Mouse (Mus musculus): ENCODE results near the gene Hoxa2.

Hoxa2 gene

GRCm38 (mm10) chr6:52164626-52165440 is at the start of gene Hoxa2:
Gene Hoxa2, minus strand, starts transcription at chr6:52164831.
- in situ Hi-C loops (cut with MboI, MseI): no loop called here

DNA sequence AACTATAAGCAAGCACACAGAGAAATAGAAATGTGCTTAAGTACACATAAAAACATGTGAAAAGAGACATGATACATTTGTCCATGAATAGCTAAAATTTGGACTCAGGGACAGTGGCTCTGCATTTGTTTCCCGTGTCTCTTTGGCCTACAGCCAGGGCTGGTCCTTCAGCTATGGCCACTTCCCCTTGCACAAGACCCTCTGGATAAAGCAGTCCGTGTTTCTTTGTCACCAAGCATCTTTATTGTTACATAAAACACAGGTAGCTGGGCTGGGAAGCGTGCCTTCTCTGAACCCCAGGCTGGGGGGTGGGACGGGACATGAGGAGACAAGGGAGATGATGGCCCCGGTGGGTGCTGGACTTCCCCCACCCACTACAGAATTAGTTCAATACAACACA is 49.6 kb upstream of the Hoxa2 start:
- in situ Hi-C loops (cut with MboI, MseI): no loop called here

DNA sequence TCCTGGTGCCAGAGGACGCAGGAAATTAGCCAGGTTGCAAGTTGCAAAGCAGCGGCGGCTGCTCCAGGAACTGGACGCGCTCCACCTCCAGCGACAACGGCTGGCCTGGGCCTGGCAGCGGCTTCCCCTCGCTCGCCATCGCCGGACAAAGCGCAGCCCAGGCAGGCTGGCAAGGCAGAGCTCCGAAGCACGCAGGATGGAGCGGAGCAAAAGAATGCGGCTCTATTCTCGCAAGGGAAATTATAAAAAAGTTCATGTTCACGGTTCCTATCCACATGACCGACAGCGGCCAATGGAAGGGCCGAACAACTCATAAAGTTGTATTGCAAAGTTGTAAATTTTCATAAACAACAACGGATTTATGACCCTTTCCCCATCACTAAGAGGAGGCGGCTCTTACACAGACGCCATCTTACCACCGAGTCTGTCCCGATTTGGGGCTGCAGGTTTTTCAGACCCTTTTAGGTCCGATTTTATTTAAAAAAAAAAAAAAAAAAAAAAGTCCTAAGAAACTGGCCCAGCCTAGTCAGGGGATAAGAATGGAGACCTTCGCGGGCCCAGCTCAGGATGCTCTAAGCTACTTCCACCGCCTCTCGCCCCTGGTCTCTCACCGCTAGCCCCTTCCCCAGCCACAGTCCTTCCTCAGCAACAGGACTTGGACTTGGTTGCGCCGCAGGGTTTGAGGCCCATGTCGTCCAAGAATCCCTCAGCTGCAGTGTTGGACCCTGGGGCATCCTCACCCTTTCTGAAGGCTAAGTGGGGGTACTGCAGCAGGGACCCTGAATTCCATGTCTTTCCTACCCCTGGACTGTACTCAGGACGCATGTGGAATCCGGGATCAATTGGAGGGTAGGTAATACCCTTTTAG is 48.7 kb upstream of the Hoxa2 start, which contains the start of the genes Hoxa3 and Gm28308:
Hoxa3 (minus strand) TSS at position 218 of the 868 bp plus-strand sequence.
Gm28308 (minus strand) TSS at position 221 of the 868 bp plus-strand sequence.
- in situ Hi-C loops (cut with MboI, MseI): no loop called here

- in situ Hi-C loops (cut with MboI, MseI): no loop called here
Observed at GRCm38 (mm10) chr6:52212556-52213118, 48.0 kb upstream of the Hoxa2 start.

DNA sequence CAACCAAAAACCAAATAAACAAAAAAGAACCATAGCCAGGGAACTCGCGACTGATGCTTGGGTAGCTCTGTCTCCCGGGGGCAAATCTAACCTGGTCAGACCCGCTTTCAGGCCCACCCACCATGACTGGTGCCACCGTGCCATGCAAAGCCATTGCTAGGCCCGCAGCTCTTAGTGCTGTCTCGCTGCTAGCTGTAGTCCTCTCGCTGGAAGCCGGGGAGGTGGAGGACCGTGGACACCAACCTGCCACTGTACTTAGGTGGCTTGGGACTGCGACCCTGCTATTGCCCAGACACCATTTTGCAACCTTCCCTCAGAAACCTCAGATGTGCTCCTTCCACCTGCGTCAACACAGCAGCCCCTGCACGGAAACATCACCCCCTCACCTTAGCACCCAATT is 47.3 kb upstream of the Hoxa2 start:
- in situ Hi-C loops (cut with MboI, MseI): no loop called here

DNA sequence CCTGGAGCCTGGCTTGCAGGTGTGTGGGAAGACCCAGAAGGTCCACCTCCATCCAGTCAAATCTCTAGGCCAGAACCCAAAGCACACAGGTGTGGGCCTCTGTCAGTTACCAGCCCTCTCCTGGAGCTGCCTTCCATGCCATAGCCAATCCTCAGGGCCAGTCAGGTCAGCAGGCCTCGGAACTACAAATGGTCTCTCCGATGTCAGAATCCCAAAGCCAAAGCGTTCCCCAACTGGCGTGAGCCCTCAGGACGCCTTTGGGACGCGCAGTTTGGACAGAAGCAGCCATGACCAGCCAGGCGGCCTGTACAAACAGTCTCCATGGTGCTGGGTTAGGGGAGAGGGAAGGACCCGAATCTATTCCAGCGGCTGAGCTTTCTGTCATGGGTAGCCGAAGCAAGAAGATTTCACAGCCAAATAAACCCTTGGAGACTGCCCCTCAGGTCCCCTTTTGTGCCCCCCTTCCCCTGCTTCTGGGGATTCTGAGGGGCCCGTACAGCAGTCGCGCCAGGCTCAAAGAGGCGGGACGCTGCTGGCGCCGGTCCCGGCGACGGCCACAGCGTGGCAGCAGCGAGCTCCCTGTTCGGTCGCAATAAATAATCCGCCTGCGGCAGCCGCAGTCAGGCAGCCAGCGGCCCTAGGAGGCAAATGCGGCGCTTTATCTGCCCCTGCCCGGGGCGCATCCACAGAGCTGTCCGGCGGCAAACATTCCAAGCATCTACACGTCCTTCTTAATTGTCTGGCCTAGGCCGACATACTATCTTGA is 46.7 kb upstream of the Hoxa2 start:
- in situ Hi-C loops (cut with MboI, MseI): no loop called here

- in situ Hi-C loops (cut with MboI, MseI): no loop called here
Observed at GRCm38 (mm10) chr6:52209685-52210046, 45.0 kb upstream of the Hoxa2 start.

DNA sequence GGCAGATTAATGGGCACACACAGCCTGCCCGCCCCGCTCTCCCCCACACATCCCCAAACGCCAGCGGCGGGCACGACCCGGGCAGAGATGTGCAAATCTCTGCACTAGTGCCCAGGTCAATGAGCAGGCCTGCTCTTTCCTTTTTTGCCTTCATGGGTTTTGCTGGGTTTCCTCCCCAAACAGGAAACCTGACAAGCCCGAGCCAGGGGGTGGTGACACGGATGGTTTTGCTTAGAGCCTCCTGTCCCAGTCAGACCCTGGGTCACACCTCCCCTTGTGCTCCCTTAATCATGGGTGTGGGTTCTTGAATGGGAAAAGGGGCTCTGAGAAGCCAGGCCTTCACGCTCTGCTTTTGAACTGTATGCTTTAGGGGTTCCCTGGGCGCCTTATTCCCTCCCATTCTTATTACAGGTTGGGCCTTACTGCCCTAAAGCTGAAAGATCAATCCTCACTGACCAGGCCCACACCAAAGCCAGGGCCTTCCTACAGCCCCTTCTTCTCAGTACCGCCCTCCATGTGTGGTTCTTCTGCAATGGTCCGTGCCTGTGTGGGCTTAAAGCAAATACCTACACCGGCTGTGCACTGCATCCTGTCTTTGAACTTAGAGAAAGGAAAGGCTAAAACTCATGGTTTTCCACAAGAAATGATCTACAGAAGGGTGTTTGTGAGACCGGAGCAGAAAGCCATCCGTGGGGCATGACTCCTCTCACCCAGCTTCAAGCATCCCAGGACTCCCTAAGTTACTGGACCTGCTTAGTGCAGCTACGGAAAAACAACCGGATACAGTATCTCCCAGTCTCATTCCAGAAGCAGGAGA is 44.4 kb upstream of the Hoxa2 start:
- in situ Hi-C loops (cut with MboI, MseI): no loop called here

DNA sequence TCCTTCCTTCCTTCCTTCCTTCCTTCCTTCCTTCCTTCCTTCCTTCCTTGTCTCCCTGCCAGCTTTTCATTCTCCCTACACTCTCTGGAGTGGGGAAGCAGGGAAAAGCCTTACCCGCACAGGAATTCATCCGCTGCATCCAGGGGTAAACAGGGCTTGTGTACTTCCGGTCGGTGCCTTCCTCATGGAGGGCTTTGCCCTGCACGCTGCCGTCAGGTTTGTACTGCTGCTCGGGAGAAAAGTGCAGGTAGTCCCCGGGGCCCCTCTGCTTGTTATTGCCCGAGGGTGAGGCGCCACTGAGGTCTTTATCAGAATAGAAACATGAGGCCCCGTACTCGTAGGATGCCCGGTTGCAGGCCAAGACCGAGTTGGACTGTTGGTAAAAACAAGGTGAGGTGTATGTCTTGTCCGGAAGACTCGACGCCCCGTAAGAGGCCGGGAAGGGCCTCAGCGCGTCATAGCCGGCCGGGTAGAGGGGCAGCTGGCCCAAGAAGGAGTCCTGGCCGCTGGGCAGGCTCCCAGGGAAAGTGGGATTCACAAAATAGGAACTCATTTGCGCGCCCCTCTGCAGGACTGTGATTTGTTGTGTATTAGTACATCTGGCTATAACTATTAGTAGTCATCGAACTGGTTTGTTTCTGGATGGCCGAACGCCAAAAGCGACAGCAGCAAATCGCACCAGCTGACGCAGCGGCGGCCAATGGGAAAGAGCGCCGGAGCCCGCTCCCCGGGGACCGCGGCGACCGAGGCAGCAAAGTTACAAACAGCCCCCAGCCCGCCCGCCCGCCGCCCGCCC is 43.6 kb upstream of the Hoxa2 start, which contains the start of gene Hoxa6:
Hoxa6 (minus strand) TSS at position 651 of the 796 bp plus-strand sequence.
- in situ Hi-C loops (cut with MboI, MseI): no loop called here

- in situ Hi-C loops (cut with MboI, MseI): no loop called here
Observed at GRCm38 (mm10) chr6:52207684-52207976, 43.0 kb upstream of the Hoxa2 start.

GRCm38 (mm10) chr6:52206882-52207683 is 42.5 kb upstream of the Hoxa2 start:
- in situ Hi-C loops (cut with MboI, MseI): no loop called here

GRCm38 (mm10) chr6:52205638-52206621 is 41.3 kb upstream of the Hoxa2 start:
- in situ Hi-C loops (cut with MboI, MseI): no loop called here

- in situ Hi-C loops (cut with MboI, MseI): no loop called here
Observed at GRCm38 (mm10) chr6:52205221-52205620, 40.6 kb upstream of the Hoxa2 start.

DNA sequence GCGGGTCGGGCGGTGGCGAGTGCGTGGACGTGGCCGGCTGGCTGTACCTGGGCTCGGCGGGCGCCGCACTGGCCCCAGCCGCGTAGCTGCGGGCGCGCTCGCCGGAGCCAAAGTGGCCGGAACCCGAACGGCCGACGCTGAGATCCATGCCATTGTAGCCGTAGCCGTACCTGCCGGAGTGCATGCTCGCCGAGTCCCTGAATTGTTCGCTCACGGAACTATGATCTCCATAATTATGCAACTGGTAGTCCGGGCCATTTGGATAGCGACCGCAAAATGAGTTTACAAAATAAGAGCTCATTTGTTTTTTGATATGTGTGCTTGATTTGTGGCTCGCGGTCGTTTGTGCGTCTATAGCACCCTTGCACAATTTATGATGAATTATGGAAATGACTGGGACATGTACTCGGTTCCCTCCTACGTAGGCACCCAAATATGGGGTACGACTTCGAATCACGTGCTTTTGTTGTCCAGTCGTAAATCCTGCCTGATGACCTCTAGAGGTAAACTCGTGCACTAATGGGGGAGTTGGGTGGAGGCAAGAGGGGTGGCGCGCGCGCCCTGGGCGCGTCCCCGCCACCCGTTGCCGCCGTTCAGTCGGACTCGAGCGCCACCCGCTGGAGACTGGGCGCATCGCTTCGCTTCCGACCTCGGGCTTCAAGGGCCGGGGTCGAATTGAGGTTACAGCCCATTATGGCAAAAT is 39.6 kb upstream of the Hoxa2 start, which contains the start of gene Hoxa5:
Hoxa5 (minus strand) TSS at position 538 of the 703 bp plus-strand sequence.
- in situ Hi-C loops (cut with MboI, MseI): no loop called here

DNA sequence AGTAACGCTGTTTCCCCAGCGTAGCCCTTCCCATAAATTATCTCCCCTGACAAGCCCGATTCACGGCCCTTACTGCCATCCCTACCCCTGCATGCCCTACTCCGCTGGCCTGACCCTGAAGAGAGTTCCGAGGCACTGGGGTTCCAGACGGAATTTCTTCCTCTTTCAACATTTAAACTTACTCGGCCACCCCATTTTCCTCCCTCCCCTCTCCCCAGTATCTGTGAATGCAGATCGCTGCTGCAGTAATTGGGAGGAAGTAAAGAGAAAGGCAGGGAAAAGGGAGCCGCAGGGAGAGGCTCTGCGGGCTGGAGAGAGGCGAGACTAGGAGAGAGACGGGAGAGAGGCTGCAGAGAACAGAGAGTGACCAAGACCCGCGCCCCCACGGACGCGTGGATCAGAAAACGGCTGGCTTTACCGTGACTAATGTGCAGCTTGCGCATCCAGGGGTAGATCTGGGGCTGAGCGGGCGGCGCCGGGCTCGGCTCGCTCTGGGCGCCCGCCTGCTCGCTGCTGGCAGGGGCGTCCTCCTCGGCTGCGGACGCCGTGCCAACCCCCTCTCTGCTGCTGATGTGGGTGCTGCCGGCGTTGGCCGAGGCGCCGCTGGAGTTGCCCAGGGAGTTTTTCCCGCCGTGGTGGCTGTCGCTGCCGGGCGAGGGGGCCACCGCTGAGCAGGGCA is 38.9 kb upstream of the Hoxa2 start:
- in situ Hi-C loops (cut with MboI, MseI): no loop called here

- in situ Hi-C loops (cut with MboI, MseI): no loop called here
Observed at GRCm38 (mm10) chr6:52203121-52203370, 38.4 kb upstream of the Hoxa2 start.

Data from T-helper 1 cell (primary cell).